Mouse (Mus musculus): Measurements from ENCODE around the gene Psmd6. TPM values are rescaled to one million over a fixed set of nuclear protein-coding genes. Genes with fewer than 3 reads are reported as not detected.

Psmd6 gene
- total and polyA plus RNA-seq, 3 experiments: 185 to 647 (median 201) TPM

DNA sequence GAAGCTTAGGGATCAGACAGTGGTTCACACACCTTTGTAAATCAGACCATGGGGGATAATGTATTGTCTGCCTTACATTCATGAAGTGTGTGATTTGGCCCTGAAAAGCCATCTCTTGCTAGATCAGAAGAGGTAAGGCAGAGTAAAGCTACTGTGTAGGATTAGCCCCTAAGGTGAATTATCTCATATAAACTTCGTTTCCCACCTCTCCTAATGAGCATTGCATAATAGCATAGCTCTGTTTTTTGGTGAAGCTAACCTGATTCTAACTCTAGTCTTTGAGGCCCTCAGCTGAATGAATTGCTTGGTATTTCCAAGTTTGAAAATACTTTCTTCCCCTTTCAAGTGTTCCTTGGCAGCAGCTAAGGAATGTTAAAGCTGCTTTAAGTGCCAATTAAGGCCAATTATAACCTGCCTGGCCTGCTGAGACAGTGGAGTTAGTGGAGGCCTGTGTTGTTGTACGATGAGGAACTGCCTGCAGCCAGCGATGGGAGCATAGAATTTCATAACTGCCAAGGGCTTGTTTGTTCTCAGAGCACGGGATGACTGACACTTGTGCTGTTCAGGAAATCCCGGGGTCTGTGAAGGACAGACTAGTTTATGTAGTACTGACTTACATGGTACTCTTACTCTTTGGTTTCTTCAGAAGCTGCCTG, 56.2 kb downstream of the Psmd6 start:
- H3K9me3 ChIP-seq (replicated peaks; ENCODE audit: insufficient read depth, low read length): no peaks in the 10 kb centered on the region
- TF ChIP-seq CHD1 (IDR thresholded peaks at IDR 0.05; ENCODE audit: low read depth, low read length) (no peak), JUND (IDR thresholded peaks at IDR 0.05; ENCODE audit: low read depth, low read length) (no peak), E2F4 (IDR thresholded peaks at IDR 0.05; ENCODE audit: borderline replicate concordance, low read depth, low read length) (no peak), USF2 (IDR thresholded peaks at IDR 0.05; ENCODE audit: borderline replicate concordance in 1 of 2, insufficient read depth in 1 of 2, low read depth in 1 of 2, low read length in 2 of 2) (no peak)
- no peaks in the 10 kb centered on the region for H3K27me3 ChIP-seq (ENCODE audit: control insufficient read depth in 1 of 2, insufficient read depth in 2 of 2, low read length in 2 of 2)
- H3K79me2 ChIP-seq (ENCODE audit: control insufficient read depth, insufficient read depth, low read length, poor library complexity): no peaks in the 10 kb centered on the region
- no peak overlapping the region for H3K4me3 ChIP-seq (ENCODE audit: control insufficient read depth in 1 of 2, insufficient read depth in 1 of 2, low read depth in 2 of 2, low read length in 2 of 2)
- H3K4me1 ChIP-seq (ENCODE audit: control insufficient read depth in 1 of 2, insufficient read depth in 2 of 2, low read length in 2 of 2): peaks cover 2 to 11% of the 10 kb centered on the region in 2 experiments; a peak in 3 of 4 replicates
- H3K36me3 ChIP-seq (ENCODE audit: control insufficient read depth in 1 of 2, insufficient read depth in 2 of 2, low read length in 2 of 2): peaks cover 0 to 12% of the 10 kb centered on the region in 2 experiments; a peak in 2 of 4 replicates
- no peak for DNase-seq (ENCODE audit: low read depth, low spot score)
- no peak overlapping the region for H3K27ac ChIP-seq (ENCODE audit: control insufficient read depth, low read depth, low read length)
- no peak overlapping the region for H3K9ac ChIP-seq (ENCODE audit: control insufficient read depth, low read depth, low read length, poor library complexity, severe bottlenecking)

DNA sequence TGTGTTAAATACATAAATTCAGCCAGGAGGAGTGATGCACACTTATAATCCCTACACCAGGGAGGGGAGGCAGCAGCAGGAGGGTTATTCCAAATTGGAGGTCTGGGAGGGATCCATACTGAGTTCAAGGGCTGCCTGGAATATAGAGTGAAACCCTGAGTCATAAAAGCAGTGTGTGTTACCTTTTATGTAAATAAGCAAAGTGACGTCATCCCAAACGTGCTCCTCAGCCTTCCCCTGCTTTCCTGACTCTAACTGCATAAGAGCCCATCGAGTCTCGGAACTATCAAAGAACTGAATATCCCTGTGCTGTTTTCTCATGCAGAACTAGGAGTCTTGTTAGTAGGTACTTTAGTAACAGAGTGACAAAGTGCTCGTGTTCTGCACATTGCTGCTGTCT, 57.4 kb downstream of the Psmd6 start:
- Histone ChIP-seq H3K27me3 (ENCODE audit: control insufficient read depth in 1 of 2, insufficient read depth in 2 of 2, low read length in 2 of 2) (no peaks in the 10 kb centered on the region), H3K36me3 (ENCODE audit: control insufficient read depth in 1 of 2, insufficient read depth in 2 of 2, low read length in 2 of 2) (peaks cover 0 to 7% of the 10 kb centered on the region in 2 experiments; a peak in 3 of 4 replicates), H3K9me3 (replicated peaks; ENCODE audit: insufficient read depth, low read length) (no peaks in the 10 kb centered on the region), H3K4me3 (ENCODE audit: control insufficient read depth in 1 of 2, insufficient read depth in 1 of 2, low read depth in 2 of 2, low read length in 2 of 2) (no peak overlapping the region), H3K79me2 (ENCODE audit: control insufficient read depth, insufficient read depth, low read length, poor library complexity) (no peaks in the 10 kb centered on the region), H3K27ac (ENCODE audit: control insufficient read depth, low read depth, low read length) (no peak overlapping the region), H3K9ac (ENCODE audit: control insufficient read depth, low read depth, low read length, poor library complexity, severe bottlenecking) (no peak overlapping the region), H3K4me1 (ENCODE audit: control insufficient read depth in 1 of 2, insufficient read depth in 2 of 2, low read length in 2 of 2) (peaks cover 2 to 8% of the 10 kb centered on the region in 2 experiments; a peak in 3 of 4 replicates)
- no peak for DNase-seq (ENCODE audit: low read depth, low spot score)
- TF ChIP-seq ZKSCAN1 (IDR thresholded peaks at IDR 0.05; ENCODE audit: low read depth, low read length) (no peak), ETS1 (IDR thresholded peaks at IDR 0.05; ENCODE audit: low read depth, low read length) (no peak), MAZ (IDR thresholded peaks at IDR 0.05; ENCODE audit: low read depth, low read length) (no peak), MYB (IDR thresholded peaks at IDR 0.05; ENCODE audit: low read depth, low read length) (no peak), USF1 (IDR thresholded peaks at IDR 0.05; ENCODE audit: low read depth, low read length) (no peak), MAFK (IDR thresholded peaks at IDR 0.05; ENCODE audit: borderline replicate concordance, low read depth, low read length) (no peak), CHD2 (IDR thresholded peaks at IDR 0.05; ENCODE audit: low read length) (no peak), ELF1 (IDR thresholded peaks at IDR 0.05; ENCODE audit: low read depth, low read length) (no peak), NELFE (IDR thresholded peaks at IDR 0.05; ENCODE audit: low read depth, low read length) (no peak), SMC3 (IDR thresholded peaks at IDR 0.05; ENCODE audit: low read depth, low read length) (no peak), POLR2A (IDR thresholded peaks at IDR 0.05; ENCODE audit: control insufficient read depth in 1 of 2, insufficient read depth in 1 of 2, low read depth in 1 of 2, low read length in 2 of 2, poor library complexity in 1 of 2) (no peak), TAL1 (IDR thresholded peaks at IDR 0.05; ENCODE audit: low read length) (no peak), GABPA (IDR thresholded peaks at IDR 0.05; ENCODE audit: low read depth, low read length) (no peak), JUND (IDR thresholded peaks at IDR 0.05; ENCODE audit: low read depth, low read length) (no peak), CHD1 (IDR thresholded peaks at IDR 0.05; ENCODE audit: low read depth, low read length) (no peak), MYC (IDR thresholded peaks at IDR 0.05; ENCODE audit: low read depth, low read length) (no peak), POLR2AphosphoS5 (IDR thresholded peaks at IDR 0.05; ENCODE audit: borderline replicate concordance, low read depth, low read length) (no peak), EP300 (IDR thresholded peaks at IDR 0.05; ENCODE audit: low read depth in 1 of 2, low read length in 2 of 2) (no peak), KAT2A (conservative IDR thresholded peaks at IDR 0.05; ENCODE audit: low read depth, low read length) (no peak), MAX (IDR thresholded peaks at IDR 0.05; ENCODE audit: low read length) (no peak)
